Mouse (Mus musculus): ENCODE data around the gene Gm10337.

DNA sequence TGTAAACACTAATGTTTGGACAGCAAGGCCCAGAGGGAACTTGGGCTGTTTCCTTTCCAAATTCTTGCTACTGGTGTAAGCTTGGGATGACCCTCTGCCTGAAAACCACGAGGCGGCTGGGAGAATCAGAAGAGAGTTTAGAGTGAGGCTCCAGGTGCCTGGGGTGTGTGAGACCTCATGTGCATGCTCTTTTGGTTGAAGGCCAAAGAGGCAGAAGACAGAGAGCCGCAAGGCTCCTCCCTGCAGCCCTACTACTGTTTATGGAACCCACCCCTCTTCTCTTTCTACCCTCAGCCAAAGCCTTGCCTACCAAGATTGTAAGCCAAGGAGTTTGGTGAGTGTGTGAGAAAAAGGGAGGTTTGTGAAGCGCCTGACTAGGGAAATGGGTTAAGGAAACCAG is 12.3 kb downstream of the Gm10337 start:
- TF ChIP-seq CTCF (IDR thresholded peaks at IDR 0.05; ENCODE audit: borderline replicate concordance, insufficient read depth, low read length) (no peak), POLR2A (IDR thresholded peaks at IDR 0.05; ENCODE audit: low read depth, low read length) (no peak)

Measured in embryonic fibroblast, embryonic 13.5 days (primary cell).